Mouse (Mus musculus) spleen, adult 2 months (tissue): ENCODE data around the gene Pdzd3. TPM values are rescaled to one million over a fixed set of nuclear protein-coding genes. Genes with fewer than 3 reads are reported as not detected.

Experiments used
- DNase-seq, 2 experiments: peaks; one replicate each; pipeline versions ENCODE4 v3.0.0 to v3.0.0-alpha.2; 2012 to 2021; ENCODE audit warnings: low spot score in 2 of 2, low read depth in 1 of 2
- H3K27ac ChIP-seq: fragments of 200-500 bp; 2 replicates; pipeline ENCODE4 v1.5.1; 2012; ENCODE audit warnings: low read length, inconsistent platforms; ENCODE audit not compliant: insufficient read depth
- H3K27me3 ChIP-seq: fragments of 200-500 bp; 2 replicates; pipeline ENCODE4 v1.6.1; 2012; ENCODE audit warnings: mild to moderate bottlenecking, moderate library complexity, low read length, inconsistent platforms; ENCODE audit not compliant: control insufficient read depth, insufficient read depth
- H3K36me3 ChIP-seq: fragments of 200-500 bp; 2 replicates; pipeline ENCODE4 v1.6.1; 2012; ENCODE audit warnings: mild to moderate bottlenecking, low read length, inconsistent platforms; ENCODE audit not compliant: control insufficient read depth, insufficient read depth
- H3K4me1 ChIP-seq: fragments of 200-500 bp; 2 replicates; pipeline ENCODE4 v1.6.1; 2011; ENCODE audit warnings: inconsistent platforms; ENCODE audit not compliant: control insufficient read depth, insufficient read depth, insufficient read length
- H3K4me3 ChIP-seq: fragments of 200-500 bp; 2 replicates; pipeline ENCODE4 v1.5.1; 2011; ENCODE audit warnings: mild to moderate bottlenecking, inconsistent platforms; ENCODE audit not compliant: insufficient read depth, insufficient read length; ENCODE audit errors: extremely low read depth
- CTCF ChIP-seq: fragments of 200-500 bp; IDR thresholded peaks from 2 replicates; pipeline ENCODE4 v1.5.1; 2011; ENCODE audit warnings: mild to moderate bottlenecking, inconsistent platforms; ENCODE audit not compliant: insufficient read depth, insufficient read length, insufficient replicate concordance; ENCODE audit errors: extremely low read depth
- POLR2A ChIP-seq: fragments of 200-500 bp; IDR thresholded peaks from 2 replicates; pipeline ENCODE4 v1.6.1; 2011; ENCODE audit warnings: low read depth, low read length, inconsistent platforms
- WGBS: fragments of 180-500 bp; shearing (Covaris S2); methylation state at CpG from one replicate; pipeline ENCODE4 v1.1.7; 2018; 5-methylcytosine and 5-hydroxymethylcytosine counted together
- polyA plus RNA-seq: library from polyadenylated mRNA; depleted of rRNA; stranded (reverse); fragments of >200 nt; gene quantifications from 2 replicates; pipeline ENCODE4 v1.2.3, GENCODE M21; 2012

Pdzd3 gene
- polyA plus RNA-seq, 1 experiment: 0.07 TPM

GRCm38 (mm10) chr9:44234479-44235427 is 16.5 kb downstream of the Pdzd3 start:
- H3K36me3 ChIP-seq: no peaks in the 10 kb centered on the region
- TF ChIP-seq CTCF: no peak
- TF ChIP-seq POLR2A: no peak
- DNase-seq: peak in 1 of 2 experiments; percentile 76
- H3K27me3 ChIP-seq: no peaks in the 10 kb centered on the region
- peak overlapping the region; percentile 51 for H3K4me3 ChIP-seq
- peaks cover 25% of the 10 kb centered on the region for H3K4me1 ChIP-seq
- H3K27ac ChIP-seq: peak overlapping the region; percentile 75
- WGBS: 10% methylated on average over 19 of the region's 19 CpGs

GRCm38 (mm10) chr9:44233802-44234478 is 17.3 kb downstream of the Pdzd3 start, which contains the start of gene Cbl:
Gene Cbl (minus strand): TSS chr9:44234049.
- H3K4me3 ChIP-seq: peak within 1 kb of the TSS; percentile 100
- peak; percentile 94 to 98 for DNase-seq
- no peaks in the 10 kb centered on the region for H3K27me3 ChIP-seq
- TF ChIP-seq CTCF (peak; percentile 86), POLR2A (peak; percentile 59)
- under 1% methylated on average over 74 of the region's 76 CpGs for WGBS
- H3K36me3 ChIP-seq: no peaks in the 10 kb centered on the region
- H3K4me1 ChIP-seq: peaks cover 25% of the 10 kb centered on the region
- peak within 1 kb of the TSS; percentile 95 for H3K27ac ChIP-seq

GRCm38 (mm10) chr9:44233021-44233801 is 18.1 kb downstream of the Pdzd3 start:
- Histone ChIP-seq H3K4me1 (peaks cover 19% of the 10 kb centered on the region), H3K27ac (peak overlapping the region; percentile 95), H3K4me3 (peak overlapping the region; percentile 100), H3K36me3 (no peaks in the 10 kb centered on the region), H3K27me3 (no peaks in the 10 kb centered on the region)
- no peak for DNase-seq
- TF ChIP-seq POLR2A (no peak), CTCF (no peak)
- WGBS: 1% methylated on average over 38 of the region's 40 CpGs

- no peak for TF ChIP-seq CTCF
- no peak for TF ChIP-seq POLR2A
- H3K4me1 ChIP-seq: peaks cover 14% of the 10 kb centered on the region
- no peak overlapping the region; the same call in 1 of the 2 replicates for H3K4me3 ChIP-seq
- no peak for DNase-seq
- H3K27me3 ChIP-seq: no peaks in the 10 kb centered on the region
- 0 out of 2 replicates have a peak overlapping the region, but pooled peaks have one; percentile 5 for H3K27ac ChIP-seq
- H3K36me3 ChIP-seq: no peaks in the 10 kb centered on the region
These were observed 19.7 kb downstream of the Pdzd3 start for GRCm38 (mm10) chr9:44231609-44232008.

- TF ChIP-seq POLR2A (no peak), CTCF (no peak)
- WGBS: 41% methylated on average over 6 of the region's 6 CpGs
- Histone ChIP-seq H3K4me1 (peaks cover 3% of the 10 kb centered on the region; the same call in 1 of the 2 replicates), H3K27me3 (no peaks in the 10 kb centered on the region), H3K27ac (no peak overlapping the region), H3K36me3 (no peaks in the 10 kb centered on the region; the same call in 1 of the 2 replicates), H3K4me3 (no peak overlapping the region)
- DNase-seq: no peak
These were observed 25.3 kb downstream of the Pdzd3 start for GRCm38 (mm10) chr9:44225993-44226392.

- no peak for TF ChIP-seq POLR2A
- TF ChIP-seq CTCF: no peak
- peaks cover 2% of the 10 kb centered on the region; the same call in 1 of the 2 replicates for H3K4me1 ChIP-seq
- no peaks in the 10 kb centered on the region for H3K27me3 ChIP-seq
- DNase-seq: peak in 1 of 2 experiments; percentile 6
- no peak overlapping the region; the same call in 1 of the 2 replicates for H3K4me3 ChIP-seq
- no peaks in the 10 kb centered on the region for H3K36me3 ChIP-seq
- 25% methylated on average over 14 of the region's 14 CpGs for WGBS
- H3K27ac ChIP-seq: peak overlapping the region; percentile 43; the same call in 1 of the 2 replicates
These were observed 37.7 kb downstream of the Pdzd3 start for GRCm38 (mm10) chr9:44213538-44213937.
